Mouse (Mus musculus): ENCODE measurements around the gene Comt. TPM values are rescaled to one million over a fixed set of nuclear protein-coding genes. Genes with fewer than 3 reads are reported as not detected.
A peak's percentile ranks its signal among the peaks of the same experiment; 100 is the strongest.

The Comt gene
- polyA plus RNA-seq, 1 experiment from 2014 or later, result 124 TPM

DNA sequence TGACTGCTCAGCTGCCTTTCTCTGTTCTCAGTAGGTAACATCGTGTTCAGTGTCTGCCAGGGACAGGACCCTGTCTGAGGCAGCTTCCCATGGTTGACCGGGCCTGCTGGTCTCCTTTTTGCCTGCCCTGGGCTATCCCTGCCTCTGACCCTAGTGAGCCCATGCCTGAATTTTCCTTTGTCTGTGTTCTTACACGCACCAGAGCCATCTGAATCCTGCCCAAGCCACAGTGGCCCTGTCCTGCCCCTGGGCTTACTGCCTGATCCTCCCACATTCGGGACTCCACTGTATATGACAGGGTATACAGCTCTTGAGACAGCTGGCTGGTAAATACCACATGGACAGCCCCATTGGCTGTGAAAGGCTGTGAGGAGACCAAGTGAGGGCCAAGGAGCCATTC lies 16.9 kb downstream of the Comt start:
- Histone ChIP-seq H3K27me3 (ENCODE audit: control insufficient read depth, insufficient read depth, low read depth, low read length) (no peaks in the 10 kb centered on the region), H3K36me3 (ENCODE audit: control insufficient read depth, insufficient read depth, low read length) (peaks cover 12% of the 10 kb centered on the region), H3K4me1 (replicated peaks; ENCODE audit: control insufficient read depth, insufficient read depth, low read length) (peaks cover 20% of the 10 kb centered on the region), H3K9ac (ENCODE audit: low read length) (no peak overlapping the region), H3K9me3 (ENCODE audit: control insufficient read depth, low read length) (no peaks in the 10 kb centered on the region), H3K4me2 (ENCODE audit: low read depth, low read length) (no peak overlapping the region), H3K27ac (ENCODE audit: low read length) (no peak overlapping the region), H3K4me3 (ENCODE audit: low read length) (no peak overlapping the region)
- WGBS, result 74% methylated on average over 4 of the region's 4 CpGs
- no peak for ATAC-seq (ENCODE audit: low read depth)

DNA sequence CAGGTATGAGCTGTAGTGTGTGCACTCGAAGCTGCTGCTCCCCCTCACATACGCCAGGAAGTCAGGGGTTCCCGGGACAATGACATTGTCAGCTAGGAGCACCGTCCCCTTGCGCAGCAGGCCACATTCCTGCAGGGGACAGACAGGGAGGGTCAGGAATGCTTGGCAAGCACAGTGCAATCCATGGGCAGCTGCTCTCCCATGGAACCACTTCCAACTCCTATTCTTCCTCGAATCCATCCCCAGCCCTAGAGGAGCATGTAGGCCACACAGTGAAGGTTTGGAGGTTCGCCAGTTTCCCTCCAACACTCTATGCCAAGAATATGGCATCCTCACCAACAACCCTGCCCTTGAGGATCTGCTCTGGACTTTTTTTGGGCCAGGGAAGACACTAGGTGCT lies 18.7 kb downstream of the Comt start:
- Histone ChIP-seq H3K4me3 (ENCODE audit: low read length) (no peak overlapping the region), H3K36me3 (ENCODE audit: control insufficient read depth, insufficient read depth, low read length) (peaks cover 10% of the 10 kb centered on the region), H3K9ac (ENCODE audit: low read length) (no peak overlapping the region), H3K4me2 (ENCODE audit: low read depth, low read length) (no peak overlapping the region), H3K27ac (ENCODE audit: low read length) (peak overlapping the region; percentile 59), H3K27me3 (ENCODE audit: control insufficient read depth, insufficient read depth, low read depth, low read length) (no peaks in the 10 kb centered on the region), H3K9me3 (ENCODE audit: control insufficient read depth, low read length) (no peaks in the 10 kb centered on the region), H3K4me1 (replicated peaks; ENCODE audit: control insufficient read depth, insufficient read depth, low read length) (peaks cover 20% of the 10 kb centered on the region)
- peak; percentile 24; the same call in 1 of the 2 replicates for ATAC-seq (ENCODE audit: low read depth)
- 33% methylated on average over 7 of the region's 7 CpGs for WGBS

DNA sequence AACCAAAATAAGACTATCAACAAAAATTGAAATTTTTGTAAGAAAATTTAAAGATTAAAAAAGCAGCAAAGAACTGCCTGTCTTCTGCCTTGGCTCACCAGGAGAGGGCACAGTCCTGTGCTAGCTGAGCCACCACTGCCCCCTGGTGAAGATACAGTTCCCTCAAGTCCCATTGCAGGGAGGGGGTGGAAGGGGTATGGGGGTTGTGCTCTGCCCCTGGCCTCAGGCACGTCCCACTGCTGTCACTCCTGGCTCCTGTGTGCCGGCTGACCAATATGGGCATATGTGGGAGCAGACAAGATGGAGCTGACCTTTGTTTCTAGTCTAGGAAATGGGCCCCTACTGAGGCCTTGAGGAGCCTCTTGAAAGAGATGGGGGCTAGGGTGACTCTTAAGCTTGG lies 20.4 kb downstream of the Comt start:
- ATAC-seq (ENCODE audit: low read depth), result peak; percentile 69
- no peaks in the 10 kb centered on the region for H3K27me3 ChIP-seq (ENCODE audit: control insufficient read depth, insufficient read depth, low read depth, low read length)
- no peaks in the 10 kb centered on the region for H3K9me3 ChIP-seq (ENCODE audit: control insufficient read depth, low read length)
- H3K36me3 ChIP-seq (ENCODE audit: control insufficient read depth, insufficient read depth, low read length), result peaks cover 10% of the 10 kb centered on the region
- peaks cover 18% of the 10 kb centered on the region for H3K4me1 ChIP-seq (replicated peaks; ENCODE audit: control insufficient read depth, insufficient read depth, low read length)
- no peak overlapping the region for H3K27ac ChIP-seq (ENCODE audit: low read length)
- H3K4me2 ChIP-seq (ENCODE audit: low read depth, low read length), result no peak overlapping the region
- no peak overlapping the region for H3K4me3 ChIP-seq (ENCODE audit: low read length)
- no peak overlapping the region for H3K9ac ChIP-seq (ENCODE audit: low read length)
- WGBS, result 11% methylated on average over 2 of the region's 2 CpGs

DNA sequence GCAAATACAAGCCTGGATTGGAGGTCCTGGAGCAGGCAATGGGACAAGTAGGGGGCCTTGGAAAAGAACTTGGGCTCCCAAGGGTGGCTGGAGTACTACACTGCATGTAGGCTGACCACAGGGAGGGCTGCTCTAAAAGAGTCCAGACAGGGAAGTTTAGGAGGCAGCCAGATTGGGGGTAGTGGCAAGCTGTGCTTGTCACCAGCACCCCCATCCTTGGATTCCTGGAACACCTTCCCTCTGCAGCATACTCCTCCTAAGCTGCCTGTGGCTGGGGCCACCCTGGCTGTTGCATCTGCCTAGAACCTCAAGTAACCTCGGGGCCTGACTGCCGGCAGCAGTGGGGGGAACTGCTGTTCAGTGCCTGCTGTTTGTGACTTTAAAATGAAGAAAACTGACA lies 20.8 kb downstream of the Comt start:
- no peak overlapping the region; the same call in 1 of the 2 replicates for H3K27ac ChIP-seq (ENCODE audit: low read length)
- H3K4me3 ChIP-seq (ENCODE audit: low read length), result no peak overlapping the region
- no peaks in the 10 kb centered on the region for H3K27me3 ChIP-seq (ENCODE audit: control insufficient read depth, insufficient read depth, low read depth, low read length)
- H3K4me1 ChIP-seq (replicated peaks; ENCODE audit: control insufficient read depth, insufficient read depth, low read length), result peaks cover 22% of the 10 kb centered on the region
- ATAC-seq (ENCODE audit: low read depth), result no peak
- H3K4me2 ChIP-seq (ENCODE audit: low read depth, low read length), result no peak overlapping the region
- peaks cover 8% of the 10 kb centered on the region for H3K36me3 ChIP-seq (ENCODE audit: control insufficient read depth, insufficient read depth, low read length)
- H3K9me3 ChIP-seq (ENCODE audit: control insufficient read depth, low read length), result no peaks in the 10 kb centered on the region
- H3K9ac ChIP-seq (ENCODE audit: low read length), result no peak overlapping the region
- WGBS, result 48% methylated on average over 2 of the region's 2 CpGs

DNA sequence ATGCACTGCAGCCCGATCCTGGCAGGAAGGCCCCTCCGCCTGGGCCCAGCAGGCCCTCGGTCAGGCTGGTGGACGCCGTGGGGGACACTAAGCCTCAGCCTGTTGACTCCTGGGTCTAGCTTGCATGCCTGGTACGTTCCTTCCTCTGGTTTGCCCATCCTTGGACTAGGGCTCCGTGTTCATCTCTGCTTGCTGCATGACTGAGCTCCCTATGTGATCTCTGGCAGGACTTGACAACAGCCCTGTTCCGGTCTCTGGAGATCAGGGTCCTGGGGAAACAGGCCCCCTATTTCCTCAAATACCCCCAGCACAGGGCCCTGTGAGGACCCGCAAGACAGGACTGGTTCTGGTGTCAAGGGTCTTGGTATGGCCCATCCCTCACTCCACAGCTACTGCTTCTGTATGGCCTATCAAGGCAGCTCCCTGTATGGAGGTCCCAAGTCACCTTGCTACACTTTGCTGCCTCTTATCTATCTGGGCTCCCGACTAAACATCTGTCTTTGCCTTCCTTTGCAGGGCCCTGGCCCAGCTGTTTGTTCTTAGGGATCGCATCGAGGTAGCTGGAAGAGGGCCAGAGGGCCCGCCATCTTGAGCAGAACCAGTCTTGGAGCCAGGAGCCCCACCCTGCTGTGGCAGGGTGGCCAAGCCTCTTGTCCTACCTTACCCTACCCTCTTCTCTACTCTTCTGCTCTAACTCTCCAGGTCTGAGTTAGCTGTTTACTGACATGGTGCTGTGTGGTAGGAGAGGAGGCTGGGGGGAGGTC lies 21.4 kb downstream of the Comt start:
- Histone ChIP-seq H3K9ac (ENCODE audit: low read length) (no peak overlapping the region), H3K4me2 (ENCODE audit: low read depth, low read length) (no peak overlapping the region), H3K27me3 (ENCODE audit: control insufficient read depth, insufficient read depth, low read depth, low read length) (no peaks in the 10 kb centered on the region), H3K4me3 (ENCODE audit: low read length) (no peak overlapping the region), H3K27ac (ENCODE audit: low read length) (no peak overlapping the region; the same call in 1 of the 2 replicates), H3K4me1 (replicated peaks; ENCODE audit: control insufficient read depth, insufficient read depth, low read length) (peaks cover 27% of the 10 kb centered on the region), H3K36me3 (ENCODE audit: control insufficient read depth, insufficient read depth, low read length) (peaks cover 3% of the 10 kb centered on the region; the same call in 1 of the 2 replicates), H3K9me3 (ENCODE audit: control insufficient read depth, low read length) (no peaks in the 10 kb centered on the region)
- WGBS, result 73% methylated on average over 13 of the region's 13 CpGs
- no peak for ATAC-seq (ENCODE audit: low read depth)

DNA sequence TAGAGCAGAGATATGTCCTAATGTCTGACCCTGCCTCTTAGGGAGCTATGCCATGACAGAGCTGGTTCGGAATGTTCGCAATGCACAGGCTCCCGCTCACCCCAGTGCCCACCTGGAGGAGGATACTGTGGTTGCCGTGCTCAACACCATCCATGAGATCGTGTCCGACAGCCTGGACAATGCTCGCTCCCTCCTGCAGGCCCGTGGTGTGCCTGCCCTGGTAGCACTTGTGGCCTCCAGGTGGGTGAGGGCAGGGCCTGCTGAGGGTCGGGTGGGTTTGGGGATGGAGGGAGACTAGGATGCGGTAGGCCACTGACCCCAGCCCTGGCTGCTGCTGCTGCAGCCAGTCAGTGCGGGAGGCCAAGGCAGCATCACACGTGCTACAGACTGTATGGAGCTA lies 23.4 kb downstream of the Comt start:
- Histone ChIP-seq H3K27ac (ENCODE audit: low read length) (no peak overlapping the region), H3K4me2 (ENCODE audit: low read depth, low read length) (no peak overlapping the region), H3K4me1 (replicated peaks; ENCODE audit: control insufficient read depth, insufficient read depth, low read length) (peaks cover 25% of the 10 kb centered on the region), H3K9me3 (ENCODE audit: control insufficient read depth, low read length) (no peaks in the 10 kb centered on the region), H3K36me3 (ENCODE audit: control insufficient read depth, insufficient read depth, low read length) (peaks cover 6% of the 10 kb centered on the region), H3K4me3 (ENCODE audit: low read length) (no peak overlapping the region), H3K27me3 (ENCODE audit: control insufficient read depth, insufficient read depth, low read depth, low read length) (no peaks in the 10 kb centered on the region), H3K9ac (ENCODE audit: low read length) (no peak overlapping the region)
- WGBS, result 89% methylated on average over 12 of the region's 12 CpGs
- ATAC-seq (ENCODE audit: low read depth), result no peak

DNA sequence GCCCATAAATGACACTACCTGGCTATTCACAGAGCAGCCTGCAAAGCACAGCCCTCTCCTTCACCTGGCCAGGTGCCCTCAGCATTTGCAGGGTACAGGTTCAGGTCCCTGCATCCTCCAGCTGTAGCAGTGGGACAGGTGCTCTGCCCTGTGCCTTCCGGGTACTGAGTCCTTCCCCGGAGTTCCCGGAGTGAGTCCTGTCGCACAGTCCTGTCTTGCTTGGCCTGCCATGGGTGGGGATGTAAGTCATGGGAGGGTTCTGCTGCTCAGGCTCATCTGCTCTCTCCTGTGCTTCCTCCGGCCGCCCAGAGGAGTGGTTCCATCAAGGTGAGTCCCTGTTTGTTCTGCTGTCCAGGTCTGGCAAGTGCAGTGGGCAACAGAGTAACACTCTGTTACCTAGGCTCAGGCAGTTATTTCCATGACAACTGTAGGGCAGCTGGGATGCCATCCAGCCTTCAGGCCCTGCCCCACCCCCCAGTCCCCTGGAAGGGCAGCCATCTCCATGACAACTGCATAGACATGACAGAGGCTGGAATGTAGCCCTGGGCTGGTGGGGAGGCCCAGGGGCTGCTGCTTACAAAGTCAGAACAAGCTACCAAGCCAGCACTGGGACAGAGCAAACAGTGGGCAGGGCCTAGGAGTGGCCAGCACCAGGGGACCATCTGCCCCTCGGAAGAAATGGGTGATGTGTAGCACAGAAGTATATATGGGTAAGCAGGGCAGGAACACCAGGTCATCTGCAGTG lies 26.0 kb downstream of the Comt start:
- Histone ChIP-seq H3K4me3 (ENCODE audit: low read length) (no peak overlapping the region), H3K9me3 (ENCODE audit: control insufficient read depth, low read length) (no peaks in the 10 kb centered on the region), H3K36me3 (ENCODE audit: control insufficient read depth, insufficient read depth, low read length) (peaks cover 8% of the 10 kb centered on the region), H3K4me2 (ENCODE audit: low read depth, low read length) (no peak overlapping the region), H3K27me3 (ENCODE audit: control insufficient read depth, insufficient read depth, low read depth, low read length) (no peaks in the 10 kb centered on the region), H3K4me1 (replicated peaks; ENCODE audit: control insufficient read depth, insufficient read depth, low read length) (peaks cover 23% of the 10 kb centered on the region), H3K27ac (ENCODE audit: low read length) (peak overlapping the region; percentile 51), H3K9ac (ENCODE audit: low read length) (no peak overlapping the region; the same call in 1 of the 2 replicates)
- ATAC-seq (ENCODE audit: low read depth), result peak; percentile 81
- WGBS, result 31% methylated on average over 7 of the region's 7 CpGs

DNA sequence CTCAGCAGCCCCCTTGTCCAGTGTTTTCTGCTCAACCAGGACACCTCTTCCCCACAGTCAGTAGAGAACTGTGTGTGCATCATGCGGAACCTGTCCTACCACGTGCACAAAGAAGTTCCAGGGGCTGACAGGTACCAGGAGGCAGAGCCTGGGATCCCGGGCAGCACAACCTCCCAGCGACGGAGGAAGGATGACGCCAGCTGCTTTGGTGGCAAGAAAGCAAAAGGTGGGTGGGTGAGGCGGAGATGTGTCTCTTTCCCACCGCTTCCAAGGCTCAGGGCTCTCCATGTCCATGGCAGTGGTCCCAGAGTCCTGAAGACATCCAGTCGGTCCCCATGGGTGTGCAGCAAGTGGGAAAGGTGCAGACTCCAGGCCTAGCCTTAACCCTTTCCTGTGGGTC lies 26.6 kb downstream of the Comt start:
- Histone ChIP-seq H3K4me2 (ENCODE audit: low read depth, low read length) (no peak overlapping the region), H3K9me3 (ENCODE audit: control insufficient read depth, low read length) (no peaks in the 10 kb centered on the region), H3K27ac (ENCODE audit: low read length) (peak overlapping the region; percentile 51), H3K36me3 (ENCODE audit: control insufficient read depth, insufficient read depth, low read length) (peaks cover 8% of the 10 kb centered on the region), H3K4me1 (replicated peaks; ENCODE audit: control insufficient read depth, insufficient read depth, low read length) (peaks cover 26% of the 10 kb centered on the region), H3K4me3 (ENCODE audit: low read length) (no peak overlapping the region), H3K9ac (ENCODE audit: low read length) (no peak overlapping the region), H3K27me3 (ENCODE audit: control insufficient read depth, insufficient read depth, low read depth, low read length) (no peaks in the 10 kb centered on the region)
- 66% methylated on average over 9 of the region's 9 CpGs for WGBS
- no peak for ATAC-seq (ENCODE audit: low read depth)

DNA sequence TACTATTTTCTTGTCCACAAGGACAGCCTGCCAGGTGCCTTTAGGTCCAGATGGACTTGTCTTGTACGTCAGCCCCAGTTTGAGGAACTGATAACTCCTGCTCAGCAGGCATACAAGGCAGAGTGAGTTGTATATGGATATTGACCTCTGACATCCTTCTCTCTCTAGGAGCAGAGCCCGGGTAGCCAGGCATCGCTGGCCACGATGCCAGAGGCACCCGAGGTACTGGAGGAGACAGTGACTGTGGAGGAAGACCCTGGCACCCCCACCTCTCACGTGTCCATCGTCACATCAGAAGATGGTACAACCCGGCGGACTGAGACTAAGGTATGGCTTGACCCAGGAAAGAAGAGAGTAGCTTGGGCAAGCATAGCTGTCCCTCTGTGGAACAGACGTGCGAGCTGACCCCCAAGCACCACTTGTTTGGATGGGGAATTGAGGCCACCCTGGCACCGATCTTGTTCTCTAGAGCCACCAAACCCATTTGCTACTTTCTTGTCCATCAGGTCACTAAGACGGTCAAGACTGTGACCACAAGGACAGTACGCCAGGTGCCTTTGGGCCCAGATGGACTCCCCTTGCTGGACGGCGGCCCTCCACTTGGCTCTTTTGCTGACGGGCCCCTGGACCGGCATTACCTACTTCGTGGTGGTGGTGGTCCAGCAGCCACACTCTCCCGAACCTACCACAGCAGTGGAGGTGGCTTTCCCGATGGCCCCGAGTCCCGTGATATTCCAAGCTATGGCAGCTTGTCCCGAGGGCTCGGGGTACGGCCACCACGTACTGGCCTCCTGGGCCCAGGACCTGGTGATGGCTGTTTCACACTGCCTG lies 29.6 kb downstream of the Comt start:
- no peaks in the 10 kb centered on the region for H3K27me3 ChIP-seq (ENCODE audit: control insufficient read depth, insufficient read depth, low read depth, low read length)
- no peaks in the 10 kb centered on the region for H3K9me3 ChIP-seq (ENCODE audit: control insufficient read depth, low read length)
- peaks cover 45% of the 10 kb centered on the region for H3K4me1 ChIP-seq (replicated peaks; ENCODE audit: control insufficient read depth, insufficient read depth, low read length)
- 93% methylated on average over 27 of the region's 27 CpGs for WGBS
- H3K36me3 ChIP-seq (ENCODE audit: control insufficient read depth, insufficient read depth, low read length), result peaks cover 6% of the 10 kb centered on the region
- H3K4me3 ChIP-seq (ENCODE audit: low read length), result no peak overlapping the region
- no peak for ATAC-seq (ENCODE audit: low read depth)
- no peak overlapping the region for H3K4me2 ChIP-seq (ENCODE audit: low read depth, low read length)
- H3K27ac ChIP-seq (ENCODE audit: low read length), result peak overlapping the region; percentile 75
- no peak overlapping the region for H3K9ac ChIP-seq (ENCODE audit: low read length)
